Mouse (Mus musculus): ENCODE results near the gene Hdac11. TPM values are rescaled to one million over a fixed set of nuclear protein-coding genes. Genes with fewer than 3 reads are reported as not detected.

Gene Hdac11
- 15.4 and 15.7 TPM in 2 replicates for polyA plus RNA-seq (2014; fragmentation: Nextera tagmentation; extraction: Ambion mirVana)

GRCm38 (mm10) chr6:91156554-91157236, at the start of gene Hdac11:
Hdac11 (plus strand) TSS chr6:91156665.
- Histone ChIP-seq H3K9me3 (ENCODE audit: control insufficient read depth, low read length) (no peaks in the 10 kb centered on the region), H3K36me3 (ENCODE audit: control insufficient read depth, insufficient read depth, low read length) (peaks cover 6% of the 10 kb centered on the region; the same call in 1 of the 2 replicates), H3K4me1 (ENCODE audit: control insufficient read depth, insufficient read depth, low read length) (peaks cover 45% of the 10 kb centered on the region), H3K9ac (ENCODE audit: low read depth, low read length) (peak within 1 kb of the TSS; percentile 80), H3K27me3 (replicated peaks; ENCODE audit: control insufficient read depth, insufficient read depth, low read length) (no peaks in the 10 kb centered on the region), H3K4me2 (ENCODE audit: low read depth, low read length) (peak within 1 kb of the TSS; percentile 77), H3K4me3 (ENCODE audit: low read depth, low read length) (peak within 1 kb of the TSS; percentile 67), H3K27ac (replicated peaks; ENCODE audit: low read depth, low read length) (peak within 1 kb of the TSS; percentile 88)
- peak; percentile 97 for DNase-seq (ENCODE audit: low spot score)
- peak; percentile 95 for ATAC-seq (ENCODE audit: low read depth)
- under 1% methylated on average over 28 of the region's 42 CpGs for WGBS

- ATAC-seq (ENCODE audit: low read depth) (peak; percentile 34; the same call in 1 of the 2 replicates), DNase-seq (ENCODE audit: low spot score) (no peak)
- Histone ChIP-seq H3K4me1 (ENCODE audit: control insufficient read depth, insufficient read depth, low read length) (0 out of 2 replicates have a peak, but pooled peaks cover 3% of the 10 kb centered on the region), H3K4me2 (ENCODE audit: low read depth, low read length) (no peak overlapping the region), H3K9me3 (ENCODE audit: control insufficient read depth, low read length) (no peaks in the 10 kb centered on the region), H3K4me3 (ENCODE audit: low read depth, low read length) (no peak overlapping the region), H3K27ac (replicated peaks; ENCODE audit: low read depth, low read length) (no peak overlapping the region), H3K36me3 (ENCODE audit: control insufficient read depth, insufficient read depth, low read length) (no peaks in the 10 kb centered on the region), H3K27me3 (replicated peaks; ENCODE audit: control insufficient read depth, insufficient read depth, low read length) (no peaks in the 10 kb centered on the region; the same call in 1 of the 2 replicates), H3K9ac (ENCODE audit: low read depth, low read length) (no peak overlapping the region)
- WGBS = 69% methylated on average over 3 of the region's 3 CpGs
Observed at GRCm38 (mm10) chr6:91108301-91108916, 48.1 kb upstream of the Hdac11 start.

- Histone ChIP-seq H3K27ac (replicated peaks; ENCODE audit: low read depth, low read length) (no peak overlapping the region), H3K4me1 (ENCODE audit: control insufficient read depth, insufficient read depth, low read length) (0 out of 2 replicates have a peak, but pooled peaks cover 3% of the 10 kb centered on the region), H3K36me3 (ENCODE audit: control insufficient read depth, insufficient read depth, low read length) (no peaks in the 10 kb centered on the region), H3K4me3 (ENCODE audit: low read depth, low read length) (no peak overlapping the region), H3K9ac (ENCODE audit: low read depth, low read length) (no peak overlapping the region), H3K9me3 (ENCODE audit: control insufficient read depth, low read length) (no peaks in the 10 kb centered on the region), H3K27me3 (replicated peaks; ENCODE audit: control insufficient read depth, insufficient read depth, low read length) (no peaks in the 10 kb centered on the region; the same call in 1 of the 2 replicates), H3K4me2 (ENCODE audit: low read depth, low read length) (no peak overlapping the region)
- 90% methylated on average over 2 of the region's 2 CpGs for WGBS
- ATAC-seq (ENCODE audit: low read depth) = no peak
- DNase-seq (ENCODE audit: low spot score) = no peak
Observed at GRCm38 (mm10) chr6:91108917-91109450, 47.5 kb upstream of the Hdac11 start.

GRCm38 (mm10) chr6:91109489-91109888, 47.0 kb upstream of the Hdac11 start:
- Histone ChIP-seq H3K27me3 (replicated peaks; ENCODE audit: control insufficient read depth, insufficient read depth, low read length) (no peaks in the 10 kb centered on the region; the same call in 1 of the 2 replicates), H3K4me3 (ENCODE audit: low read depth, low read length) (no peak overlapping the region), H3K9ac (ENCODE audit: low read depth, low read length) (no peak overlapping the region), H3K27ac (replicated peaks; ENCODE audit: low read depth, low read length) (no peak overlapping the region), H3K9me3 (ENCODE audit: control insufficient read depth, low read length) (no peaks in the 10 kb centered on the region), H3K36me3 (ENCODE audit: control insufficient read depth, insufficient read depth, low read length) (no peaks in the 10 kb centered on the region), H3K4me2 (ENCODE audit: low read depth, low read length) (no peak overlapping the region), H3K4me1 (ENCODE audit: control insufficient read depth, insufficient read depth, low read length) (no peaks in the 10 kb centered on the region)
- DNase-seq (ENCODE audit: low spot score) (no peak), ATAC-seq (ENCODE audit: low read depth) (no peak)

- no peak for ATAC-seq (ENCODE audit: low read depth)
- no peaks in the 10 kb centered on the region for H3K4me1 ChIP-seq (ENCODE audit: control insufficient read depth, insufficient read depth, low read length)
- H3K36me3 ChIP-seq (ENCODE audit: control insufficient read depth, insufficient read depth, low read length) = no peaks in the 10 kb centered on the region
- peak overlapping the region; percentile 3; the same call in 1 of the 2 replicates for H3K9ac ChIP-seq (ENCODE audit: low read depth, low read length)
- no peaks in the 10 kb centered on the region for H3K9me3 ChIP-seq (ENCODE audit: control insufficient read depth, low read length)
- no peak overlapping the region for H3K4me2 ChIP-seq (ENCODE audit: low read depth, low read length)
- H3K4me3 ChIP-seq (ENCODE audit: low read depth, low read length) = no peak overlapping the region
- DNase-seq (ENCODE audit: low spot score) = no peak
- 66% methylated on average over 13 of the region's 13 CpGs for WGBS
- H3K27ac ChIP-seq (replicated peaks; ENCODE audit: low read depth, low read length) = no peak overlapping the region
- no peaks in the 10 kb centered on the region; the same call in 1 of the 2 replicates for H3K27me3 ChIP-seq (replicated peaks; ENCODE audit: control insufficient read depth, insufficient read depth, low read length)
Observed at GRCm38 (mm10) chr6:91110323-91111020, 46.0 kb upstream of the Hdac11 start.

- Histone ChIP-seq H3K27me3 (replicated peaks; ENCODE audit: control insufficient read depth, insufficient read depth, low read length) (peaks cover under 1% of the 10 kb centered on the region), H3K36me3 (ENCODE audit: control insufficient read depth, insufficient read depth, low read length) (no peaks in the 10 kb centered on the region), H3K9me3 (ENCODE audit: control insufficient read depth, low read length) (no peaks in the 10 kb centered on the region), H3K4me2 (ENCODE audit: low read depth, low read length) (no peak overlapping the region), H3K9ac (ENCODE audit: low read depth, low read length) (no peak overlapping the region), H3K4me3 (ENCODE audit: low read depth, low read length) (no peak overlapping the region), H3K27ac (replicated peaks; ENCODE audit: low read depth, low read length) (no peak overlapping the region), H3K4me1 (ENCODE audit: control insufficient read depth, insufficient read depth, low read length) (no peaks in the 10 kb centered on the region)
- WGBS = 82% methylated on average over 10 of the region's 10 CpGs
- ATAC-seq (ENCODE audit: low read depth) (no peak), DNase-seq (ENCODE audit: low spot score) (no peak)
Observed at GRCm38 (mm10) chr6:91111141-91111953, 45.1 kb upstream of the Hdac11 start.

GRCm38 (mm10) chr6:91111954-91112252, 44.6 kb upstream of the Hdac11 start:
- WGBS = 92% methylated on average over 3 of the region's 3 CpGs
- H3K27ac ChIP-seq (replicated peaks; ENCODE audit: low read depth, low read length) = no peak overlapping the region
- no peak overlapping the region for H3K4me2 ChIP-seq (ENCODE audit: low read depth, low read length)
- H3K4me1 ChIP-seq (ENCODE audit: control insufficient read depth, insufficient read depth, low read length) = no peaks in the 10 kb centered on the region
- no peak for ATAC-seq (ENCODE audit: low read depth)
- H3K9me3 ChIP-seq (ENCODE audit: control insufficient read depth, low read length) = no peaks in the 10 kb centered on the region
- DNase-seq (ENCODE audit: low spot score) = no peak
- peaks cover 5% of the 10 kb centered on the region for H3K27me3 ChIP-seq (replicated peaks; ENCODE audit: control insufficient read depth, insufficient read depth, low read length)
- H3K4me3 ChIP-seq (ENCODE audit: low read depth, low read length) = no peak overlapping the region
- no peaks in the 10 kb centered on the region for H3K36me3 ChIP-seq (ENCODE audit: control insufficient read depth, insufficient read depth, low read length)
- H3K9ac ChIP-seq (ENCODE audit: low read depth, low read length) = no peak overlapping the region

GRCm38 (mm10) chr6:91114716-91115115, 41.7 kb upstream of the Hdac11 start:
- Histone ChIP-seq H3K27me3 (replicated peaks; ENCODE audit: control insufficient read depth, insufficient read depth, low read length) (peaks cover 5% of the 10 kb centered on the region), H3K4me1 (ENCODE audit: control insufficient read depth, insufficient read depth, low read length) (peaks cover 6% of the 10 kb centered on the region; the same call in 1 of the 2 replicates), H3K9ac (ENCODE audit: low read depth, low read length) (no peak overlapping the region), H3K36me3 (ENCODE audit: control insufficient read depth, insufficient read depth, low read length) (no peaks in the 10 kb centered on the region), H3K9me3 (ENCODE audit: control insufficient read depth, low read length) (no peaks in the 10 kb centered on the region), H3K27ac (replicated peaks; ENCODE audit: low read depth, low read length) (no peak overlapping the region), H3K4me2 (ENCODE audit: low read depth, low read length) (no peak overlapping the region), H3K4me3 (ENCODE audit: low read depth, low read length) (no peak overlapping the region)
- DNase-seq (ENCODE audit: low spot score) (peak; percentile 44), ATAC-seq (ENCODE audit: low read depth) (no peak)
- 36% methylated on average over 2 of the region's 2 CpGs for WGBS

Data from embryonic facial prominence, embryonic 14.5 days (tissue).